Mouse (Mus musculus): ENCODE measurements around the gene Kdm4a. TPM values are rescaled to one million over a fixed set of nuclear protein-coding genes. Genes with fewer than 3 reads are reported as not detected.

The Kdm4a gene
- total and polyA plus RNA-seq, 3 experiments, result 18.7 to 26.3 (median 23.5) TPM

DNA sequence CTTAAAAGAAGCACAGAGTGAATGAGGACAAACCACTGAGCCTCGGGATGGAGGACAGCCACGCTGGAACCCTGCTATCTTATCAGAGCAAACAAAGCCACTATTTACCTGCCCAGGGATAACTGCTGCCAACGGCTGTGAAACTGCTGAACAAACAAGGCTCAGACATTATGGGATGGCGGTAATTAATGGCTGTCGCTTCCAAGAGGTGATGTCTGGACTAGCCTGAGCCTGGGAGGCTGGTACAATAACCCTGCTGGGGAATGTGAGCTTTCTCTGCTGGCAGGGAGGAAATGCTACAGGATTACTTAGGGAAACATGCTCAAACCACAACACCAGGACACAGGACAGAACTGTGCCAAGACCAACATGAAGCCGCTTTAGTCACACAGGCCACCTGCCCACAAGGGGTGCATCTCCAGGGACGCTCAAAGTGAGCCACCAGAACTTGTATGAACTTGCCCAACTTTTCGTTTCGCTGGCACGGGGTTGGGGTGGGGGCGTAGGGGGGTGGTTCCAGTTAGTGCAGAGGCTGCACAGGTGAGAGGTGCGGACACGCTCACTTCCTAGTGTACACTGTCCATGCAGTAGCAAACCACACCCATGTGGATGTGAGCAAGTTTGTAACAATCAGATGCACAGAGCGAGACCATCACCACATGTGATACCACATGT is 56.7 kb downstream of the Kdm4a start:
- Histone ChIP-seq H3K27ac (no peak overlapping the region), H3K9ac (ENCODE audit: low read depth, low read length) (no peak overlapping the region), H3K79me2 (replicated peaks; ENCODE audit: control insufficient read depth, insufficient read depth, low read length) (peaks cover 2% of the 10 kb centered on the region), H3K4me1 (ENCODE audit: control insufficient read depth, insufficient read depth, low read length) (no peaks in the 10 kb centered on the region), H3K27me3 (ENCODE audit: control insufficient read depth, insufficient read depth, low read length) (no peaks in the 10 kb centered on the region), H3K4me3 (no peak overlapping the region), H3K36me3 (ENCODE audit: control insufficient read depth, insufficient read depth, low read length) (no peaks in the 10 kb centered on the region)
- 76% methylated on average over 14 of the region's 14 CpGs for WGBS
- intact Hi-C loops (cut with DNase I), result no loop called here
- no peak for DNase-seq
- TF ChIP-seq EP300 (IDR thresholded peaks at IDR 0.05; ENCODE audit: insufficient read depth, low read depth, low read length), result no peak
- TF ChIP-seq POLR2A (IDR thresholded peaks at IDR 0.05; ENCODE audit: insufficient read depth, low read depth, low read length), result no peak
- no peak for TF ChIP-seq CTCF (IDR thresholded peaks at IDR 0.05)

DNA sequence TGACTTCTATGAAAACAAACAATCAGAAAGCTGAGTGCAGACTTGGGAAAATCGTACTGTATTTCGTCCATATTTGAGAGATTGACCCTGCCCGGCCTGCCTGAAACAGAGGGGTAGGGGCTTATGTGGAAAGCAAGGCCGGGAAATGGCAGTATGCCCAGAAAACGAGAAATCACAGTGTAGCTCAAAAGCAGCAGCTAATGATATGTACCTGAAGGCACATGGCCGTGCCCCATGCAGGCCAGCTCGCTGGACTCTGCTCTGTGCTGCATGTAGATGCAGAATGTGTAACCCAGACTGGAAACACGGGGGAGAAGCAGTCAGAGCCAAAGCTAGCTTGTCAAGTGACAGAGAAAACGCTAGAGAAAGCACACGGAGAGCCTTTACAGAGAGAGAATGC is 57.8 kb downstream of the Kdm4a start:
- Histone ChIP-seq H3K27me3 (ENCODE audit: control insufficient read depth, insufficient read depth, low read length) (no peaks in the 10 kb centered on the region), H3K9ac (ENCODE audit: low read depth, low read length) (no peak overlapping the region), H3K79me2 (replicated peaks; ENCODE audit: control insufficient read depth, insufficient read depth, low read length) (peaks cover 4% of the 10 kb centered on the region), H3K4me3 (no peak overlapping the region), H3K4me1 (ENCODE audit: control insufficient read depth, insufficient read depth, low read length) (no peaks in the 10 kb centered on the region), H3K36me3 (ENCODE audit: control insufficient read depth, insufficient read depth, low read length) (no peaks in the 10 kb centered on the region), H3K27ac (no peak overlapping the region)
- TF ChIP-seq POLR2A (IDR thresholded peaks at IDR 0.05; ENCODE audit: insufficient read depth, low read depth, low read length) (no peak), CTCF (IDR thresholded peaks at IDR 0.05) (no peak), EP300 (IDR thresholded peaks at IDR 0.05; ENCODE audit: insufficient read depth, low read depth, low read length) (no peak)
- intact Hi-C loops (cut with DNase I), result no loop called here
- DNase-seq, result no peak
- WGBS, result 66% methylated on average over 10 of the region's 10 CpGs

DNA sequence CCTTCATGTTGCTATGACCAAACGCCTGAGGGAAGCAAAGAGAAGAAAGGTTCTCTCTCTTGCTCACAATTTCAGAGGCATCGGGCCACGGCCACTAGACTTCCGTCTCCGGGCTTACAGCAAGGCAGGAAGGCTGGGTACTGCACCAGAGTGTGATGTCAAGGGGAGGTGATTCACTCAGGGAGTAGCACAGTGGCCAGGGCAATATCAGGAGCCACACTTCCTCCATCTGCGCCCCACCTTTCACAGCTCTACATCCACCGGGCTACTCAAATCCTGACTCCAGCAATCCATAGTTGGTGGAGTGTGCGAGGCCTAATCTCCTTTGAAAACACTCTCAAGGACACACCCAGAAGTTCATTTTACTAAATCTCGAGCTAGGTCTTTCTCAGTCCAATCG is 62.3 kb downstream of the Kdm4a start:
- WGBS, result 85% methylated on average over 10 of the region's 10 CpGs
- Histone ChIP-seq H3K79me2 (replicated peaks; ENCODE audit: control insufficient read depth, insufficient read depth, low read length) (peaks cover 2% of the 10 kb centered on the region; the same call in 1 of the 2 replicates), H3K27ac (no peak overlapping the region), H3K4me1 (ENCODE audit: control insufficient read depth, insufficient read depth, low read length) (no peaks in the 10 kb centered on the region), H3K27me3 (ENCODE audit: control insufficient read depth, insufficient read depth, low read length) (no peaks in the 10 kb centered on the region), H3K4me3 (no peak overlapping the region), H3K9ac (ENCODE audit: low read depth, low read length) (no peak overlapping the region), H3K36me3 (ENCODE audit: control insufficient read depth, insufficient read depth, low read length) (no peaks in the 10 kb centered on the region)
- TF ChIP-seq POLR2A (IDR thresholded peaks at IDR 0.05; ENCODE audit: insufficient read depth, low read depth, low read length) (no peak), CTCF (IDR thresholded peaks at IDR 0.05) (no peak), EP300 (IDR thresholded peaks at IDR 0.05; ENCODE audit: insufficient read depth, low read depth, low read length) (no peak)
- no peak for DNase-seq
- intact Hi-C loops (cut with DNase I), result no loop called here

DNA sequence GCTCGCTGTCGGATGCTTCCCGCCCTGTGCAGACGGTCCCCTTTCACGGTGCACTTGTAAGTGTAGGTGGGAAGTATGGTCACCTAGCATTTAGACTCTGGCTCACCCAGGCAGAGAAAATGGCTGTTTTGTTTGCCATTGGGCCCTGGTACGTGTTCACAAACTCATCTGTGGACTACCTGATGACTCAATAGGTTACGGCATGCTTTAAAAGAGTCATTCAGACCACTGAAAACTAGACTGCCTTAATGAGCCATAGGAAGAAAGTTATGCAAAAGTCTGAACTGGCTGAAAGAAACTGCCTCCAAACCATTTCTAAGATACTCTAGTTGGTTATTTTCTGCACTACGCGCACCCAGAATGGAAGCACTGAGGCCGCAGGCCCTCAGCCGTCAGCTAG is 63.7 kb downstream of the Kdm4a start:
- no peaks in the 10 kb centered on the region for H3K36me3 ChIP-seq (ENCODE audit: control insufficient read depth, insufficient read depth, low read length)
- 92% methylated on average over 11 of the region's 11 CpGs for WGBS
- no peaks in the 10 kb centered on the region for H3K27me3 ChIP-seq (ENCODE audit: control insufficient read depth, insufficient read depth, low read length)
- no peak overlapping the region for H3K4me3 ChIP-seq
- no peak overlapping the region for H3K27ac ChIP-seq
- TF ChIP-seq CTCF (IDR thresholded peaks at IDR 0.05), result no peak
- TF ChIP-seq POLR2A (IDR thresholded peaks at IDR 0.05; ENCODE audit: insufficient read depth, low read depth, low read length), result no peak
- no peak for TF ChIP-seq EP300 (IDR thresholded peaks at IDR 0.05; ENCODE audit: insufficient read depth, low read depth, low read length)
- peaks cover 2% of the 10 kb centered on the region; the same call in 1 of the 2 replicates for H3K79me2 ChIP-seq (replicated peaks; ENCODE audit: control insufficient read depth, insufficient read depth, low read length)
- intact Hi-C loops (cut with DNase I), result no loop called here
- no peak for DNase-seq
- H3K9ac ChIP-seq (ENCODE audit: low read depth, low read length), result no peak overlapping the region
- no peaks in the 10 kb centered on the region for H3K4me1 ChIP-seq (ENCODE audit: control insufficient read depth, insufficient read depth, low read length)

DNA sequence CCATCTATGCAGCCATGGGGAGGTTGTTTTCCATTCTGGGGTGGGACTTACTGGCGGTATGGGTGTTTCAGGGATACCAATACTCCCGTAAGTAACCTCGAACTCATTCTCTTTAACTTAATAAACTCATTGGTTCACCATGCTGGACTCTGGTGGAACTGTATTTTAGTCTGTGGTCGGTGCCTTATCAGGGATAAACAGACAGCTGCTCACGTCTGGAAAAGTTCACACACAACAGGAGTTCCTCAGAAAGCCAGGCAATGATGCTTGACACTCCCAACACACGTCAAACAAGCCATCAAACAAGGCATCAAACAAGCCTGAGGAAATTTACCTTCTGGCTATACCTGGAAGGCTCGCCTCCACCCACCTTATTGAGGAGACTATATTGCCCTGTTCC is 64.7 kb downstream of the Kdm4a start:
- DNase-seq, result no peak
- Histone ChIP-seq H3K36me3 (ENCODE audit: control insufficient read depth, insufficient read depth, low read length) (no peaks in the 10 kb centered on the region), H3K9ac (ENCODE audit: low read depth, low read length) (no peak overlapping the region), H3K27ac (no peak overlapping the region), H3K4me3 (no peak overlapping the region), H3K27me3 (ENCODE audit: control insufficient read depth, insufficient read depth, low read length) (no peaks in the 10 kb centered on the region), H3K4me1 (ENCODE audit: control insufficient read depth, insufficient read depth, low read length) (no peaks in the 10 kb centered on the region), H3K79me2 (replicated peaks; ENCODE audit: control insufficient read depth, insufficient read depth, low read length) (peaks cover 2% of the 10 kb centered on the region; the same call in 1 of the 2 replicates)
- WGBS, result 79% methylated on average over 7 of the region's 7 CpGs
- intact Hi-C loops (cut with DNase I), result no loop called here
- no peak for TF ChIP-seq EP300 (IDR thresholded peaks at IDR 0.05; ENCODE audit: insufficient read depth, low read depth, low read length)

DNA sequence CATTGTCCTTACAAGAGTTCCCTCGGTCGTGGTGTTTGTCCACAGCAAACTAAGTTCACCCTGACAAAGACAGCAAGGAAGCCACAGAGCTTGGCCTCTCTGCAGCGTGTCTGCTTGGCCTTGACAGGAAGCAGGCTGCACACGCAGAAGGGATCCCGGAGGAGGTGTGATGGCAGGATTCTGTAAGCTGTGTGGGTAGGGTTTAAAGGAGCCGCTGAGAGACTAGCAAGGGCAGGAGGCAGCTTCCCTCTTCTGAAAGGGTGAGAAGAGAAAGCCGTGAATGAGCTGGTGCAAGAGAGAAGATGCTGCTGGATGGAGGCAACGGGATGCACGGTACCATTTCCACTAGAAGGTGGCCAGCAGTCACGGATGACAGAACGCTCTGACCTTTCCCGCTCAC is 67.2 kb downstream of the Kdm4a start:
- Histone ChIP-seq H3K9ac (ENCODE audit: low read depth, low read length) (no peak overlapping the region), H3K4me3 (no peak overlapping the region), H3K79me2 (replicated peaks; ENCODE audit: control insufficient read depth, insufficient read depth, low read length) (peaks cover 2% of the 10 kb centered on the region; the same call in 1 of the 2 replicates), H3K36me3 (ENCODE audit: control insufficient read depth, insufficient read depth, low read length) (no peaks in the 10 kb centered on the region), H3K27me3 (ENCODE audit: control insufficient read depth, insufficient read depth, low read length) (no peaks in the 10 kb centered on the region), H3K27ac (no peak overlapping the region), H3K4me1 (ENCODE audit: control insufficient read depth, insufficient read depth, low read length) (no peaks in the 10 kb centered on the region; the same call in 1 of the 2 replicates)
- WGBS, result 65% methylated on average over 12 of the region's 12 CpGs
- intact Hi-C loops (cut with DNase I), result no loop called here
- no peak for DNase-seq
- TF ChIP-seq EP300 (IDR thresholded peaks at IDR 0.05; ENCODE audit: insufficient read depth, low read depth, low read length) (no peak), CTCF (IDR thresholded peaks at IDR 0.05) (no peak), POLR2A (IDR thresholded peaks at IDR 0.05; ENCODE audit: insufficient read depth, low read depth, low read length) (no peak)

All from heart, adult 2 months (tissue).